Comparison of ENCODE assay signal across 27 mouse cellular contexts in genomic region chr13:119309238-119309637, GRCm38 (mm10).
"Had no signal": no experiment of that assay in that cellular context is flagged by ENCODE, and none has a peak within 500 bp of the region (broad histone marks: within the 10 kb centered on the region; RNA-seq: fewer than 3 reads in every experiment).

No protein-coding gene starts in this region.

- H3K4me2 ChIP-seq: heart, embryonic 12.5 days; hindbrain, embryonic 13.5 days; kidney, embryonic 15.5 days; limb, embryonic 12.5 days; liver, embryonic 11.5 days; liver, embryonic 13.5 days had no signal

- DNase-seq: gastrocnemius, adult 2 months; gastrocnemius, postnatal 10 days; gastrocnemius, postnatal 25 days; heart, adult 11 months; heart, adult 2 months; heart, postnatal 10 days; heart, postnatal 4 days; kidney, adult 11 months; kidney, adult 2 months; kidney, adult 9 months; kidney, postnatal 14 days; kidney, postnatal 36 days; layer of hippocampus, adult 9-11 months; layer of hippocampus, postnatal 36 days; liver; liver, embryonic 13.5 days had no signal

- ATAC-seq: hindbrain, embryonic 16.5 days; intestine, embryonic 16.5 days had no signal

- H3K36me3 ChIP-seq: heart, embryonic 10.5 days; heart, embryonic 12.5 days; hindbrain, embryonic 10.5 days; hindbrain, embryonic 13.5 days; kidney, embryonic 15.5 days; limb, embryonic 10.5 days; limb, embryonic 12.5 days; liver, embryonic 13.5 days had no signal

- H3K9ac ChIP-seq: heart, embryonic 12.5 days; hindbrain, embryonic 13.5 days; kidney, embryonic 15.5 days; limb, embryonic 12.5 days; liver, embryonic 13.5 days had no signal

- H3K4me3 ChIP-seq: gastrocnemius, adult 2 months; heart, adult 2 months; heart, embryonic 10.5 days; heart, embryonic 12.5 days; hindbrain, embryonic 10.5 days; hindbrain, embryonic 13.5 days; kidney, embryonic 15.5 days; limb, embryonic 10.5 days; limb, embryonic 12.5 days; liver, embryonic 13.5 days had no signal

- H3K9me3 ChIP-seq: heart, embryonic 10.5 days; heart, embryonic 12.5 days; hindbrain, embryonic 10.5 days; hindbrain, embryonic 13.5 days; kidney, embryonic 15.5 days; limb, embryonic 10.5 days; limb, embryonic 12.5 days; liver, embryonic 13.5 days had no signal

- H3K27me3 ChIP-seq: heart, embryonic 12.5 days; hindbrain, embryonic 13.5 days; kidney, embryonic 15.5 days; limb, embryonic 12.5 days; liver, embryonic 13.5 days had no signal

- H3K27ac ChIP-seq: gastrocnemius, adult 2 months; heart, adult 2 months; heart, embryonic 10.5 days; hindbrain, embryonic 10.5 days; hindbrain, embryonic 13.5 days; kidney, embryonic 15.5 days; kidney, postnatal 0 days; limb, embryonic 10.5 days; limb, embryonic 12.5 days; liver, embryonic 13.5 days had no signal

- H3K4me1 ChIP-seq: heart, embryonic 10.5 days; heart, embryonic 12.5 days; hindbrain, embryonic 10.5 days; hindbrain, embryonic 13.5 days; kidney, embryonic 15.5 days; limb, embryonic 10.5 days; limb, embryonic 12.5 days; liver, embryonic 13.5 days had no signal
